Mouse (Mus musculus) naive thymus-derived CD4-positive, alpha-beta T cell, adult 2 months (primary cell): ENCODE measurements around the gene Rexo1.
"Not testable (repeated sequence)": the region's sequence is repeated elsewhere in the genome, so short reads cannot be mapped to it uniquely, and the experiment has no call there.

ENCODE experiments used
- DNase-seq: peaks from one replicate; pipeline ENCODE4 v3.0.0-alpha.2; 2011; ENCODE audit warnings: low read depth

The Rexo1 gene

DNA sequence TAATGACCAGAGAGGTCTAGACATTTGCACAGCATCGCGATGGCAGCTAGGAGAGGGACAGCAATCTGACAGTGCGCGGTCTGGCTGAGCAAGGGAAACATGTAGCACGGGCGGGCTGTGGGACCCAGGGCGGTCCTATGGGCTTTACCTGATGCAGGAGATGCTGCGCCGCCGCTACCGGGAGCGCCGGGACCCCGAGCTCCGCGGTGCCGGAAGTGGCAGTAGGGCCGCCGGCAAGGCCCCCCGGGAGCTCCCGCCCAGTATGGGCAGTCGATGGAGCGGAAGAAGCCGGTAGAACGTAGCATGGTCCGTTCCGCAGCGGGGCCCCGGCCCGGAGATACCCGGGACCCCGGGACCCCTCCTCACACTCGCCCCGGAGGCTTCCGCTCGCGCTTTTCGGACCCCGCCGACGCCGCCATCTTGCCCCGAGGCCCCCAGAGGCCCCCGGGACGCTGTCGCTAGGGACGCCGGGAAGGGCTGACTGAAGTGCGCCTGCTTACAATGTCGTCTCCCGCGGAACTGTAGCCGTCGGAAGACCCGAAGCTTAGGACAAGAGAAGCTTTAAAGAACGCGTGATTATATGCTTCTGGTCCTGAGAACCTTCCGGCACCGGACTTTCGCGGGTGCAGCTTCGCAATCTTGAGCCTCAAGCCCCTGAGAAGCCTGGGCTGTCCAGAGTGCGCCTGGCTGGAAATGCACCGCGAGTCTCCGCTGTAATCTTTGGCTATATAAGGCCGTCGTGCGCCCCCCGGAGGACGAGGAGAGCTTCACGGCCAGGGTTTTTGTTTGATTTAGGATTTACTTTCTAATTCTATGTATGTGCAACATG lies at the start of gene Rexo1:
Gene Rexo1 (minus strand): TSS at position 445 of the 829 bp plus-strand sequence.
- DNase-seq: peak; percentile 97

DNA sequence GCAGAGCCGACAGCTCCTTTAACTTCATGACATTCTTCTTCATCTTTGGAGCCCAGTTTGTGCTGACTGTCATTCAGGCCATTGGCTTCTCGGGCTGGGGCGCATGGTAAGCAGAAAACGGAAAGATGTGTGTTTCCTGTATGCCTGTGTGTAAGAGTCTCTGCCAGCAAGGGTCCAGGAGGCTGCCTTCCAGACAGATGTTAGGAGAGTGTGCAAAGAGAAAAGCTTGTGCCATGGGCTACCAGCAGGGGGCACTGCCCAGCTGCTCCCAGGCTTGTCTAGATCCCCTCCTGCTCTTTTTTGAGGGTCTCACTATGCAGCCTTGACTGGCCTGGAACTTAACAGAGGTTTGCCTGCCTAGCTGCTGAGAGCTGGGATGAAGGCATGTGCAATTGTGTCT lies 49.7 kb upstream of the Rexo1 start:
- peak; percentile 83 for DNase-seq

DNA sequence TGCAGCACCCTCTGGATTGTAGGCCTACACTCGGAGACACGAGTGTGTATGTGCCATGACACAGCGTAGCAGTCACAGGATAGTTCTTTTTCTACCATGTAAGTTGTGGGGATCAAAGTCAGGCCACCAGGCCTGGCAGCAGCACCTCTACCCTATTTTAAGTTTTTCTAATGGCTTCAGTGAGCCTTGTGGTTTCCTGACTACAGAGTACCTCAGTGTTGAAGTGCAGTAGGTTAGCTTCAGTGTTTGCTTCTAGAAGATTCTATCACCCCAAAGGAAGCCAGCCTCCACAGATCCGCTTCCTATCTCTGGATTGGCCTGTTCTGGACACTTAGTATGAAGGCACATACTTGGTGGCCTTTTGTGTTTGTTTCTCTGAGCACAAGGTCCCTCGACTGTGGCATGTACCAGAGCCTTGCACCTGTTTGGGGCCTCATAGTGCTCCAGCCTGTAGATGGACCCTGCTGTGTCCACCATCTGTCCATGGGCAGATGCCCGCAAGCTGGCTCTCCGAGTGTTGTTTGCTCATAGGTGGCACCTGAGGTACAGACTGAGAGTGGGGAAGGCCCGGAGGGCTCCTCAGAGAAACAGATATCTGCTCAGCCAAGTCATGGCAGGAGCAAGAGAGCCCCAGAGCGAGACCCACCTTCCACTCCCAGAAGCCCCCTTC lies 48.9 kb upstream of the Rexo1 start:
- DNase-seq: peak; percentile 64

DNA sequence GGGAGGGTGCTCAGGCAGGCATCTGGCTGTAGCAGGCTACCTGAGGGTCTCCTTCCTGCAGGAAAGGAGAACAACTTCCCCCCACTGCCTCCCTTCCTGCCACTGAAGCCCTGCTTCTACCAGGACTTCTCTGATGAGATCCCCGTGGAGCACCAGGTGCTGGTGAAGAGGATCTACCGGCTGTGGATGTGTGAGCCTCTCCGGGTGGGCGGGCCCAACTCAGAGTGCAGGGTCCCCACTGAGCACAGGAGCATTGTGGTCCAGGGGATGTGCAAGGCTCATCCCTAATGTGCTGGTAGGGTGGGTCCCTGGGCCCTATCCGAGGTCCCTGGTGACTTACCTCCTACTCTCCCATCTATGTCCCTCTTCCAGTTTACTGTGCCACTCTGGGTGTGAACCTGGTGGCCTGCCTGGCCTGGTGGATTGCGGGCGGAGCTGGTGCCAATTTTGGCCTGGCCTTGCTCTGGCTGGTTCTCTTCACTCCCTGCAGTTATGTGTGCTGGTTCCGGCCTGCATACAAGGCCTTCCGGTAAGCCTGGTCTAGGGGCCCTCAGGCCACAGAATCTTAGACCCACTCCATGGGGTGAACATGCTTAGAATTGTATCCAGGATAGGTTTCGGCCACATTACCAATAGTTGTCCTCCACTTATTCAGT lies 48.0 kb upstream of the Rexo1 start:
- no peak for DNase-seq

DNA sequence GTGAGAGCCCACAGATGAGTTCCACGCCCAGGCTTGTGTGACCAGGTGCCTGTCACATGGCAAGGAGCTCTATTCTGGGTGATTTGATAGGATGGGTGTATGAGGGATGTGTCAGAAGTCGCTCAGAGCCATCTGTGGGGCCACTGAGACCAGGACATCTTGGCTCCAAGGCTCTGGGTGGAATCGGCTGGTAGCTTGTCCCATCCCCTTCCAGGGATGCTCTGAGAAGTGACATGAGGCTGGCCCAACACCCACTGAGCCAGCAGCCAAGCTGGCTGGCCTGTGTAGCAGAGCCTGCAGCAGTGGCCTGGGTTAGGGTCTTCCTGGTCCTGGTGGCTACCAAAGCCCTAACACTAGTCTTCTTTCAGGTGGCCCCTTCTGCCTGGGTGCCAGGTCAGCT lies 47.1 kb upstream of the Rexo1 start:
- DNase-seq: no peak

DNA sequence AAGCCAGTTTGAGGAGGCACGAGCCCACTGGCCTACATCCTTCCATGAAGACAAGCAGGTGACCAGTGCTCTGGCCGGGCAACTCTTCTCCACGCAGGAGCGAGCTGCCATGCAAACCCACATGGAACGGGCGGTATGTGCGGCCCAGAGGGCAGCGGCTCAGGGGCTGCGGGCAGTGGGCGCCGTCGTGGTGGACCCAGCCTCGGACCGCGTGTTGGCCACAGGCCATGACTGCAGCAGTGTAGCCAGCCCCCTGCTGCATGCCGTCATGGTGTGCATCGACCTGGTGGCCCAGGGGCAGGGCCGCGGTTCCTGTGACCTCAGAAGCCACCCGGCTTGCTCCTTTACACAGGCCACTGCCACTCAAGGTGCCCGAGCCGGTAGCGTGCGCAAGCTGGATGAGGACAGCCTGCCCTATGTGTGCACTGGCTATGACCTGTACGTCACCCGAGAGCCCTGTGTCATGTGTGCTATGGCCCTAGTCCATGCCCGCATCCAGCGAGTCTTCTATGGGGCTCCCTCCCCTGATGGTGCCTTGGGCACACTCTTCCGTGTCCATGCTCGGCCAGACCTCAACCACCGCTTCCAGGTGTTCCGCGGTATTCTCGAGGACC lies 45.5 kb upstream of the Rexo1 start:
- no peak for DNase-seq

DNA sequence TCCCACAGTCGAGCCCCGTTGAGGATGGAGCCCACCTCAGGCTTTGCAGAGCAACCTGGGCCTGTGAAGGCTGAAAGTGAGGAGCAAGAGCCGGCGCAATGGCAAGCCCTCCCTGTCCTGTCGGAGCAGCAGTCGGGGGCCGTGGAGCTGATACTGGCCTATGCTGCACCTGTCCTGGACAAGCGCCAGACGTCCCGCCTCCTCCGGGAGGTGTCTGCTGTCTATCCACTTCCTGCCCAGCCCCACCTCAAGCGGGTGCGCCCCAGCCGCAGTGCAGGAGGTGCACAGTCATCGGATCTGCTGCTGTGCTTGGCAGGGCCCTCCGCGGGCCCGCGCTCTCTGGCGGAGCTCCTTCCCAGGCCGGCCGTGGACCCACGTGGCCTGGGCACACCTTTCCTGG lies 44.9 kb upstream of the Rexo1 start:
- DNase-seq: peak; percentile 78

DNA sequence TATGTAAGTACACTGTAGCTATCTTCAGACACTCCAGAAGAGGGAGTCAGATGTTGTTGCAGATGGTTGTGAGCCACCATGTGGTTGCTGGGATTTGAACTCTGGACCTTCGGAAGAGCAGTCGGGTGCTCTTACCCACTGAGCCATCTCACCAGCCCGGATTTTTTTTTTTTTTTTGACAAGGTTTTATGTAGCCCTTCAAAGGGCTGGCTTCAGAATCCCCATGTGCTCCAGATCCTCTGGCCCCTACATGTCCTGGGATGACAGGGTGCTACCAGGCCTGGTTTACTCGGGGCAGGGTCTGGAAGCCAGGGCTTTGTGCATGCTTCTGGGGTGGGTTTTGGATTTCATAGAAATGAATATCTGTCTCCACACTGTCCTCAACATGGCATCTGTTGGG lies 44.4 kb upstream of the Rexo1 start, which contains the start of gene Gm49322:
Gene Gm49322 (plus strand): TSS at position 301 of the 400 bp plus-strand sequence.
- DNase-seq: not testable (repeated sequence)

DNA sequence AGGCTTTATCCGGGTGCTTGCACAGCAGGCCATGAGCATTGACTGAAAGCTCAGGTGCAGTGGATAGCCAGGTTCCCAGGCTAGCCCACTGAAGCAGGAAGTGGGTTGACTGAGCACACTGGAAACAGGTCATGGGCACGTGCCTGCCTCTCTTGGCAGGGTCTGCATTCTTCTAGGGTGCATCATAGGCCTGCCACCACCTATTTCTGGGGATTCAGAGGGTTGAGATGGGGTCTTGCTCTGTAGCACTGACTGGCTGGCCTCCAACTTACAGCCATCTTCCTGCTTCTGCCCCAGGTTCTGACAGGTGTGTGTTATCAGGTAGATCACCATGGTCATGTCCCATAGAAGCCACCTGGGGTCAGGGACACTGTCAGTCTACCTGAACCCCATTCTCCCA lies 43.6 kb upstream of the Rexo1 start:
- no peak for DNase-seq

DNA sequence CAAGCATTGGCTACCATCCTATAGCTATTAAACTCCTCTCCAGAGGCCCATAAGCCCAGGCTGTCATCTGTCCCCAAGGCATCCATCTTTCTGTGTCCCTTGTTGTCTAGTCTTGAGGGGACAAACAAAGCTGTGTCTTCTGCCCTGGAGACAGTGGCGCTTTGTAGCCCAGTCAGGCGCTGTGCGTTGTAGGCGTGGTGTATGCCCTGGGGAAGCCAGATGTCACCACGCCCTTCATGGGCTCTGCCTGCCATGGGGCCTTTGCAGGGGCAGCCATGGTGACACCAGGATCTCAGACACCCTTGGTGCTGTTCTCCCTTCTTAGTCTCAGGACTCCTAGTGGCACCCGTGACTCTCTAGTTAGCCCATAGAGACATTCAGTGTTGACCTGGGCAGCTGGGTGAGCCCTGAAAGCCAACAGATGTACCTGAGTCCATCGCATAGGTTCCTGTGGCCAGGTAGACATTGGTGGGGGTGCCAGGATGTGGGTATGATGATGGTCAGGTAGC lies 42.7 kb upstream of the Rexo1 start:
- no peak for DNase-seq

DNA sequence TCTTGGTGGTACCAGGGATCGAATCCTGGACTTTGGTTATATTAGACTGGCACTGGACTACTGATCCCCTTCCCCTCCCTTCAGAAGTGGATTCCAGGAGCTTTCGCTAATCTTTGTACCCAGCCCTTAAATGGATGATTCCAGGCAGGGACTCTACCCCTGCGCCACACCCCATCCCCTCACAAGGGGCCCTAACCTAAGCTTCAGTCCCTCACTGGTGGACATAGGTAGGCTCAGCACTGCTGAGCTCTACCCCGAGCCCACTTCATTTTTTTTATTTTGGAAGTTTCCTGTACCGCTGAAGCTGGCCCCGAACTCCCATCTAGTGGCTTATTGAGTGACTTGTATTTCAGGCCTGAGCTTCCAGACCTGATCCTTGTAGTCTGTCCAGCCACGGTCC lies 42.0 kb upstream of the Rexo1 start:
- no peak for DNase-seq

DNA sequence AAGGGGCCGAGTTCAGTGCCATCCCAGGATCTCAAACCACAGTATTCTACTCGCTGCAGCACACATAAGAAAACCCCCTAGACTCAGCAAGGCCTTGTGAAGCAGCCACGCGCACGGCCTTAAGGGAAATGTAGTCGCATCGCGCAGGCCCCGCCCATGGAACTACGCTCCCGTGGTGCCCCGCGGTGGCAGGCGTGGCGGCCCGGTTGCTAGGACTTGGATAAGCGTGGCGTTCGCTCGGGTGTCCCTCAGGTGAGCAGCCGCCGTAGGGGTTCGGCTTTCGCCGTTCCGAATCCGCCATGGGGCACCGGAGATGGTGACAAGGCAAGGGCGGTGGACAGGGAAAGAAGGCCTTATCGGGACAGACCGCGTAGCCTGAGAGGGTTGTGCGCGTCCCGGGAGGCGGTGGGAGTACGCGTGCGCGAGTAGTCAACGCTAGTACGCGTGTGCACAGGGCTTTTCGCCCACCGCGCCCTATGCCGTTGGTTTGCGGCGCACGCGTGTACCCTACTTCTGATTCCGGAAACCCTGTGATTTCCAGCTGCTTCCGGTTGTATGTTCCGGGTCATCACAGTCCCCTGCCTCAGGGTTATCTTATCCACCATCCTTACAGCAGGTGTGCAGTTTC lies 41.5 kb upstream of the Rexo1 start, which contains the start of the genes Scamp4 and Adat3:
Gene Scamp4 (plus strand): TSS at position 175 of the 628 bp plus-strand sequence.
Gene Adat3 (plus strand): TSS at position 183 of the 628 bp plus-strand sequence.
- peak; percentile 98 for DNase-seq

DNA sequence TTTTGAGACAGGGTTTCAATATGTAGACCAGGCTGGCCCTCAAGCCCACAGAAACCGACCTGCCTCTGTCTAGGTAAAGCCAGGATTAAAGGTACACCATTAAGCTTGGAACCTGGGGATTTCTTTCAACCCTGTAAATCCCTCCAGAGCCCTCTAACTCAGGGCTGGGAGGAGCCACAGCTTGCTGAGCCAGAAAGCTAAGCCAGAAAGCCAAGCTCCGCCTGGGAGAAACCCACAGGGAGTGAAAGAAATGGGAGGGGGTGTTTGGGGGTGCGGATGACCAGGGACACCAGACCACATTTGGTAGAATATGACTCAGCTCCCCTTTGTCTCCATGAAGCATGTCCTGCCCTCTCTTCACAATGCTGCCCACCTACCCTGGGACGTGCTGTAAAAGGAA lies 35.0 kb upstream of the Rexo1 start:
- no peak for DNase-seq

DNA sequence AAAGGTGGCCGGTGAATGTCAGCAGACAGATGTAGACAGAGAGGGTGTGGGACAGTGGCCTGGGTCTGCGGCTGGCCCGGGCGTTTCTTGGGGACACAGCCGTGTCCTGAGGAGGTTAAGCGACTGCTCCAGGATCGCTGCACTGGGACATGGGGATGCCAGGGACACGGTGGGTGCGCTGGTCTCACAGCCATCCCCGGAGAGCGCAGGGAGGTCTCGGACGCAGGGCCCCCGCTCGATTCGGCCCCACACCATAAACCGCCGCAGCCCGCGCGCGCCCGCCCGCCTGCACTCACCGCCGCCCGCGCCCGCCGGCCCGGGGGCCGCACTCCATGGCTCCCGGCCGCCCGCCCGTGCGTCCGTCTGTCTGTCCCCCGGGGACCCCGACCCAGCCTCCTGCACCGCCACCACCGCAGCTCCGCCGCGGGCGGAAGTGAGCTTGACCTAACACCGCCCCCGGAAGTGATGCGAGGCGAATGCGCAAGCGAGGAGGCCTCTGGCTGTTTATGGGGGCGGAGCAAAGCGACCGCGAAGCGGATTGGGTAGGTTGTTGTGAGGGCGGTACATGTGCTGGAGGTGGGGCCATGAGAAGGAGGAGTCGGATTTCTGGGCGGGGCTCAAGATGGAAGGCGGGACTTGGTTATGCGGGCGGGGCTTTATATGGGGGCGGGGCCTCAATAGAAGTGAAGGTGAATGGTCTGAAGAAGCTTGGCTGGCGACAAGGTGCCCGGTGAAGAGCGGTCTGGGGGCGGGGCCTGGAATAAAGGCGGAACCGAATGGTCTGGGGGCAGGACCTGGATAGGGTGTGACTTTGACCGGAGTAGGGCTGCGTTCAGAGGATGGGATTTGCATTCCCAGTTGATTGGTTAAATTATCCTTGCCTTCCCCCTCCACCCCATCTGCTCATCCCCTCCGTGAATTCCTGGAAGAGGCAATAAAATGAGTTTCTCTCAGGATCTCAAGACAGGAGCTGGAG lies 28.8 kb upstream of the Rexo1 start, which contains the start of gene Abhd17a:
Gene Abhd17a (minus strand): TSS at position 463 of the 976 bp plus-strand sequence.
- peak; percentile 98 for DNase-seq

DNA sequence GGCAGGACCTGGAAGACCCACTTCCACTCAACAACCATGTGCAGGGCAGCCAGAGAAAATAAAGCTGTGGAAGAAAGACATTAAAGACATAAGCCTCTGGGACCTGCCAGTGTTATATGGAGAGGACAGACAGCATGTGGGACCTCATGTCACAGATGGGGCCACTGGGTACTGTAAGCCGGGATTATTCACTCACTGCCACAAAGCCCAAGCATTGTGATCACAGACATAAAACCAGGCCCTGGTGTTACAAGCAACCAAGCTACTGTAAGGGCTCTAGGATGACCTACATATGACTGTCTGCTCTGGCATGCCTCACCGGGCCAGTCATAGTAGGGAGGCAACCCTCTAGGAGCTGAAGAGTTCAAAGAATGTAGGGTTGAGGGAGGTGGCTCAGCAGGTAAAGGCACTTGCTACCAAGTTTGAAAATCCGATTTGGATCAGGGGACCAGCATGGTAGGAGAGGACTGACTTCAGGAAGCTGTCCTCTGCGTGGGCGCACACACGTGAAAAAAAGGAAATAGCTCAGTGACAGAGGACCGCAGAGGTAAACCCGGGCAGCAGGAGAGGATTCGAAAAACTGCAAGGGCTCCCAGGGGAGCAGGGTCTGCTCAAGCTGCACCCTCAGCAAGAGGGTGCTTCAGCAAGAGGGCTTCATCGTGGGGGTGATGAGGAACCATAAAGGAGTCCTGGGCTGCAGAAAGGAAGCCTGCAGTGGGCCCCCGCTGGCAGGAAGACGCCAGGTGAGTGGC lies 27.9 kb upstream of the Rexo1 start:
- peak; percentile 63 for DNase-seq

DNA sequence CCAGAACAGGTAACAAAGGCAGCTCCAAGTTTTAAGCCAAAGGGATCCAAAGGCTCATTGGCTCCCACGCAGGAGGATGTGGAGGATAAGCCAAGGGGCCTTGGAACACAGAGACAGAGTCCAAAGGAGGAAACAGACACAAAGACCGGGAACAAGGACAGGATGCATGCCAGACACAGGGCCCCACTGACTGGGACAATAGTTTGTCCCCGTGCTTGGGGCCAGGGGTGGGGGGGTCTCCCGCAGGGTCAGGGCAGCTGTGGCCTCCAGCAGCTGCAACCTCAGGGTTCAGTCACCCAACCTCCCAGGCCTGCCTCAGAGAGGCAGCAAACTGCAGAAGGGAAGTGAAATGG lies 25.9 kb upstream of the Rexo1 start:
- no peak for DNase-seq

DNA sequence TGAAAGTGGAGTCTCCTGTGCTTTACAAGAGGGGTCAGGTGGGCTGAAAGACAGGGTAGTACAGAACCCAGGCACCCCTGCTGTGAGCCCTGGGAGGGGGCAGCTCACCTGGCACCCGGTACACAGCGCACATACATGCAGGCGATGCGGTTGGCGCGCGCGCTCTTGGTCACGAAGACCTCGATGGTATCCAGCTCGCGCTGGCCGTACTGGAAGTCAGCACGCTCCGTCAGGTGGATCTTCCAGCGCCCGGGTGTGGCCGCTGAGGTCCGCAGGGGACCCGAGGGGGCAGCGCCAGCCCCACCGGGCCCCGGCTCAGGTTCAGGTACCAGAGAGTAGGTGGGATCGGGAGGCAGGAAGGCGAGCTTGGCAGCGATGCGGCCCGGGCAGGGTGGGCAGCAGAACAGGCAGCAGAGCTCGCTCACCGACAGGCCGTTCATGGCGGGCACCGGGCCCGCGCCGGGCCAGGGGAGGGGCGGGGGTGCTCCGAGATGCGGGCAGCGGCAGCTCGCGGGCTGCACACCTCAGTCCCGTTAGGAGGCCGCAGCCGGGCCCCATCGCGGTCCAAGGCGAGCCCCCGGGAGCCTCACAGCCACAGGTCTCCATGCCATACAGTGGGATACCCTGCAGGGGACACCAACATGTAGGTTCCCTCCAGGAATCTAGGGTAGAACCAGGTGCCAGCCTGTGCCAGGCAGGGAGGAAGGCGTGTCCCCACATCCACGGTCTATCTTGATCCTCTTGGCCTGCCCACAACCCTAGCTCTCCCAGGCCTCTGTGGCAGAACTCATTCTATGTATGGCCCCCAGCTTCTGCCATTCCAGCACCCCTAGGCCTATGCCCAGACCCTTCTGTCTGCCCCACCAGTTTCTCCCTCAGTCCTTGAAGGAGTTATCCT lies 25.3 kb upstream of the Rexo1 start:
- DNase-seq: no peak

DNA sequence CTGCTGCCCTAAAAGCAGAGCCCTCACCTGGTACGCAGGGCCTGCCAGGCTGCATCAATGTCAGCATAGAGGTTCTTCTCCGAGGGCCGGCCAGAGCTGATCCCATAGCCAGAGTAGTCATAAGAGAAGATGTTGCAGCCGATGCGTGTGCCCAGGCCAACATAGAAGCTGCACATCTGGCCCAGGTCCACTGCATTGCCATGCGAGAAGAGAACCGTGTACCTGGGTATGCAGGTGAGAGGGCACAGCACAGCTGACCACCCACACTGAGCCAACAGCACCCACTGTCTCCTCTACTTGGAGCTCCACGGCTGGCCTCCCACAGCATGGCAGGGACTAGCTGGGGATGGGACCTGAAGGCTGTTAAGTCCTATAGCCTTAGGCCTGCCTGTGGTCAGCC lies 24.2 kb upstream of the Rexo1 start:
- DNase-seq: no peak
